Mouse (Mus musculus): ENCODE measurements around the gene Trip6. TPM values are rescaled to one million over a fixed set of nuclear protein-coding genes. Genes with fewer than 3 reads are reported as not detected.
"Not testable (repeated sequence)": the region's sequence is repeated elsewhere in the genome, so short reads cannot be mapped to it uniquely, and the experiment has no call there.

Gene Trip6
- total RNA-seq, 2 experiments from 2014 or later = 2.2 to 4.4 TPM

- no peak for DNase-seq (ENCODE audit: low spot score)
Measured at GRCm38 (mm10) chr5:137301253-137301652, 13.0 kb downstream of the Trip6 start.

- DNase-seq (ENCODE audit: low spot score) = no peak
Measured at GRCm38 (mm10) chr5:137299240-137299639, 15.0 kb downstream of the Trip6 start.

GRCm38 (mm10) chr5:137297126-137297525, 17.1 kb downstream of the Trip6 start:
- DNase-seq (ENCODE audit: low spot score) = no peak

GRCm38 (mm10) chr5:137295712-137296111, 18.5 kb downstream of the Trip6 start:
- no peak for DNase-seq (ENCODE audit: low spot score)

GRCm38 (mm10) chr5:137295296-137295695, 18.9 kb downstream of the Trip6 start:
- DNase-seq (ENCODE audit: low spot score) = no peak

GRCm38 (mm10) chr5:137294744-137295093, 19.5 kb downstream of the Trip6 start:
- no peak for DNase-seq (ENCODE audit: low spot score)

- DNase-seq (ENCODE audit: low spot score) = peak; percentile 94
Measured at GRCm38 (mm10) chr5:137293839-137294743, 20.1 kb downstream of the Trip6 start, which contains the start of gene Ufsp1. Ufsp1 (plus strand) TSS chr5:137294629.

GRCm38 (mm10) chr5:137293282-137293681, 20.9 kb downstream of the Trip6 start:
- peak; percentile 76 for DNase-seq (ENCODE audit: low spot score)

GRCm38 (mm10) chr5:137291381-137291926, 22.8 kb downstream of the Trip6 start:
- DNase-seq (ENCODE audit: low spot score) = no peak

- DNase-seq (ENCODE audit: low spot score) = peak; percentile 77
Measured at GRCm38 (mm10) chr5:137290677-137291076, 23.5 kb downstream of the Trip6 start.

GRCm38 (mm10) chr5:137289591-137290365, 24.4 kb downstream of the Trip6 start:
- no peak for DNase-seq (ENCODE audit: low spot score)

GRCm38 (mm10) chr5:137288999-137289470, 25.2 kb downstream of the Trip6 start:
- DNase-seq (ENCODE audit: low spot score) = peak; percentile 77

GRCm38 (mm10) chr5:137287953-137288743, 26.1 kb downstream of the Trip6 start:
- DNase-seq (ENCODE audit: low spot score) = peak; percentile 33

GRCm38 (mm10) chr5:137287032-137287952, 26.9 kb downstream of the Trip6 start, which contains the start of gene Ache:
Ache (plus strand) TSS chr5:137287519.
- DNase-seq (ENCODE audit: low spot score) = no peak

GRCm38 (mm10) chr5:137286655-137287031, 27.6 kb downstream of the Trip6 start:
- DNase-seq (ENCODE audit: low spot score) = peak; percentile 91

- DNase-seq (ENCODE audit: low spot score) = no peak
Measured at GRCm38 (mm10) chr5:137285986-137286385, 28.2 kb downstream of the Trip6 start.

GRCm38 (mm10) chr5:137285045-137285444, 29.2 kb downstream of the Trip6 start:
- no peak for DNase-seq (ENCODE audit: low spot score)

GRCm38 (mm10) chr5:137284411-137284810, 29.8 kb downstream of the Trip6 start:
- not testable (repeated sequence) for DNase-seq (ENCODE audit: low spot score)

GRCm38 (mm10) chr5:137277360-137278342, 36.6 kb downstream of the Trip6 start:
- DNase-seq (ENCODE audit: low spot score) = no peak

Data from gastrocnemius, adult 18-20 months (tissue).